Mouse (Mus musculus) adipocyte (in vitro differentiated cells): Measurements from ENCODE around the gene Klhl22.

Experiments
- DNase-seq: peaks from one replicate; pipeline ENCODE4 v3.0.0-alpha.2; 2016; ENCODE audit warnings: low spot score

The Klhl22 gene

GRCm38 (mm10) chr16:17833681-17834399 is 74.4 kb downstream of the Klhl22 start:
- DNase-seq: no peak

- no peak for DNase-seq
Observed at GRCm38 (mm10) chr16:17834543-17834942, 75.1 kb downstream of the Klhl22 start.

GRCm38 (mm10) chr16:17835481-17835880 is 76.1 kb downstream of the Klhl22 start:
- DNase-seq: no peak

GRCm38 (mm10) chr16:17838051-17838450 is 78.6 kb downstream of the Klhl22 start, which contains the start of gene Car15:
Gene Car15 (minus strand): TSS chr16:17838364.
- no peak for DNase-seq

GRCm38 (mm10) chr16:17839976-17840375 is 80.6 kb downstream of the Klhl22 start:
- DNase-seq: no peak

GRCm38 (mm10) chr16:17842437-17842836 is 83.0 kb downstream of the Klhl22 start:
- no peak for DNase-seq
